Mouse (Mus musculus): Measurements from ENCODE around the gene Hspa1b.
"Not testable (repeated sequence)": the region's sequence is repeated elsewhere in the genome, so short reads cannot be mapped to it uniquely, and the experiment has no call there.

Gene Hspa1b

DNA sequence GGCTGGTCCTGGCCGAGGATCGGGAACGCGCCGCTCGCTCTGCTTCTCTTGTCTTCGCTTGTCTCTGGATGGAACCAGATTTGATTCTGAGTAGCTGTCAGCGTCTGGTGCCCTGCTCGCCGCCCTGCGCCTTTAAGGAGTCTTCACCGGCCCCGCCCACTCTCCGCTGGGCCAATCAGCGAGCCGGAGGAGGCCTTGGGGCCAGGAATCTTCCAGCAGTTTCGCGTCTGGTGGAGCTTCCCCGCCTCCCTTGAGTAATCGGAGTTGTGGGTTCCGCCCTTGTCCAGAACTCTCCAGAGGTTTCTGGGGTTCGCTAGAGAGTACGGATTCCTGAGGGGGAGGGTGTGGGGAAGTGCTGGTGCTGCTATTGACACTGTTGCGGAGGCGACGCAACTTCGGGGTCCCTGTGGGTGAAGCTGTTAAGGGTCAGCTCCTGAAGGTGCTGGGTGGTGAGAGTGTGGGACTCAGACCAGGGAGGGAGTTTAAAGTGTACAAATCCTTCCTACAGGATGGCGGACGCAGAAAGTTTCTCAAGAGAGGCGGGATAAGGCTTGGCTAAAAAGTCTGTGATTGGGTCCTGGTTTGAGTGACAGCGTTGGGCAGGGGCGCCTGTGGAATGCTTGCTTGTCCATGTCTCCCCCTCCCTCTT, at the start of gene Hspa1b:
TSS of gene Hspa1b (minus strand) at position 109 of the 649 bp plus-strand sequence.
- DNase-seq: peak; percentile 74 to 86

DNA sequence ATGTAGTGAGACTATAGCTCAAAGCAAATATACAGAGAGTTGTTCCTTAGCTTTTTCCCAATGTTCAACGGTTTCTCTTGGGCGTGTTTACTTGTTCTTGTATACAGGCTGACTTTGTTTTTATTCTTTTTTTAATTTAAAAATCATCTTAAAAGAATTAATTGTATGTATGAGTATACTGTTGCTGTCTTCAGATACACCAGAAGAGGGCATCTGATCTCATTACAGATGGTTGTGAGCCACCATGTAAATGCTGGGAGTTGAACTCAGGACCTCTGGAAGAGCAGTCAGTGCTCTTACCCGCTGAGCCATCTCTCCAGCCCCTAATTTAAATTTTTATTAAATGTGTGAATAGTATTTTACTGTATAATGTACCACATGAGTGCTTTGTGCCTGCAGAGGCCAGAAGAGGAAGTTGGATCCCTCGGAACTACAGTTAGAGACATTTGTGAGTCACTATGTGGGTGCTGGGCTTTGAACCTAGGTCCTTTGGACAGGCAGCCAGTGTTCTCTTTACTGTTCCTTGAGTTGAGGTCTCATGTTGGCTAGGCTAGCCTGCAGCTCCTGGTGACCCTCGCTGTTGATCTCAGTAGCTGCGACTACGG, 48.5 kb upstream of the Hspa1b start:
- DNase-seq: no peak

DNA sequence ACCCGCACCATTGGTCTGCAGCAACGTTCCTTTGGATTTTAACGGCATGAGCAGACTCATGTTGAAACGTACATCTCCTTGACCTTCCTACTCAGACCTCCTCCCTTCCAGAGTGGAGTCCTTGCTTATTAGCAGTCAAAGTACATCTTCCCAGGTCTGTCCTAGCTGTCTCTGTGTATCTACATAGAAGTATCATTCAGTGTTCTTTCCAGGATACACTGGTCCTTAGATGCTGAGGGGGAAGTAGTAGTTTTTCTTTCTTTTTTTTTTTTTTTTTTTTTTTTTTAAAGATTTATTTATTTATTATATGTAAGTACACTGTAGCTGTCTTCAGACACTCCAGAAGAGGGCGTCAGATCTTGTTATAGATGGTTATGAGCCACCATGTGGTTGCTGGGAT, 46.9 kb upstream of the Hspa1b start:
- DNase-seq: not testable (repeated sequence)

DNA sequence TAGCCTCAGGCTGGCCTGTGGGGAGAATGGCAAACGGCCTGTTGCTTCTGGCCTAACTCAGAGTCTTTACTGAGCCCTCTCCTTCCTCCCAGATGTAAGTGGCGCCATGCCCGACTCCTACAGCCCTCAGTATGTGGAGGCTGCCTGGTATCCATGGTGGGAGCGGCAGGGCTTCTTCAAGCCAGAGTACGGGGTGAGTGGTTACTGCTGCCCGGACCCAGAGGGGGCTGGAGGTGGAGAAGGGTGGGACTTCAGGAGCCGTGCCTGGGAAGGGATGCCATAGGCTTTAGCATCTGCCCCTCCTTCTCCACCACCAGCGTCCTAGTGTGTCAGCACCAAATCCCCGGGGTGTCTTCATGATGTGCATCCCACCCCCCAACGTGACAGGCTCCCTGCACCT, 46.1 kb upstream of the Hspa1b start:
- DNase-seq: peak in 1 of 2 experiments; percentile 9

DNA sequence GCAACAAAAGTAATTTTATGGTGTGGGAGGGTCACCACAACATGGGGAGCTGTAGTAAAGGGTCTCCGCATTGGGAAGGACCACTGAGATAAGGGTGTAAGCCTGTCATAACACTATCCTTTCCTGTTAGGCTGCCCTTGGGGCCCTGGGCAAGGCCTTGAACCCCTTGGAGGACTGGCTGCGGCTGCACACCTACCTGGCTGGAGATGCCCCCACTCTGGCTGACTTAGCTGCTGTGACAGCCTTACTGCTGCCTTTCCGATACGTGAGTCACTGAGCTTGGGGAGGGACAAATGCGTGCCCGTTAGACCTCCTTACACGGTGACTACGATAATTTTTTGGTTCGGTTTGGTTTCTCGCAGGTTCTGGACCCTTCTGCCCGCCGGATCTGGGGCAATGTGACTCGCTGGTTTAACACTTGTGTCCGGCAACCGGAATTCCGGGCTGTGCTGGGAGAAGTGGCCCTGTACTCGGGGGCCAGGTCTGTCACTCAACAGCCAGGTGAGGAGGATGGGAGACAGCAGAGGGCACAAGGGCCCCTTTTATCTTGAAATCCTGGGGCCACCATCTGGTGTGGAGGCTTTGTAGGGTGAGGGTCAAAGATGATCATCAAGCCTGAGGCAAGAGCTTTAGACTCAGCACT, 45.2 kb upstream of the Hspa1b start:
- peak in 1 of 2 experiments; percentile 6 for DNase-seq

DNA sequence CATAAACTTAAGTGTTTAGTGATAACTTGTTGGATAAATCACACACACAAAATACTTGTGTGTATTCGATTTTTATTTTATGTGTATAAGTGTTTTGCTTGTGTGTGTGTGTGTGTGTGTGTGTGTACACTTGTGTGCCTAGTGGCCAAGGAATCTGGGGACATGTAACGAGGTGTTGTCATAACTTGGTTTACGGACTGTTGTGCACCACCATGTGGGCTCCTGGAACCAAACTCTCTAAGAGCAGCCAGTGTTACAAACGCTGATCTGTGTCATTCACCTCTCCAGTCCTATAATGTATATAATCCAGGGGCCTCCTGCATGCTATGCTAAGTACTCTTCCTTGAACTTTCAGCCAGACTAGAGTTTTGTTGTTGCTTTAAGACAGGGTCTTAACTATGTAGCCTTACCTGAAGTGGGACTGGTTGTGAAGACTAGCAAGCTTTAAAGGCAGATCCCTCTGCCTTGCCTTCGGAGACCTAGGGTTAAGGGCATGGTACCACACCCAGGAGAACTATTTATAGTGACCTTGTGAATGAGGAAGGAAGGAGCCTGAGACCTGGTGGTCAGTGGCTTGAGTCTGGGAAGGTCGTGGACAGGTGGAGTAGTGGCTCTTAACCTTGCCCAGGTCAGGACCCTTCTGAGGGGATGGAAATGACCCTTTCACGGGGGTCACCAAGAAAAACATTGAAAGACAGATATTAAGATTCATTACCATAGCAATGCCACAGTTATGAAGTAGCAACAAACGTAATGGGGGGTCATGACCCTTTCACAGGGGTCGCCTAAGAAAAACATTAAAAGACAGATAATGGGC, 44.2 kb upstream of the Hspa1b start:
- no peak for DNase-seq

DNA sequence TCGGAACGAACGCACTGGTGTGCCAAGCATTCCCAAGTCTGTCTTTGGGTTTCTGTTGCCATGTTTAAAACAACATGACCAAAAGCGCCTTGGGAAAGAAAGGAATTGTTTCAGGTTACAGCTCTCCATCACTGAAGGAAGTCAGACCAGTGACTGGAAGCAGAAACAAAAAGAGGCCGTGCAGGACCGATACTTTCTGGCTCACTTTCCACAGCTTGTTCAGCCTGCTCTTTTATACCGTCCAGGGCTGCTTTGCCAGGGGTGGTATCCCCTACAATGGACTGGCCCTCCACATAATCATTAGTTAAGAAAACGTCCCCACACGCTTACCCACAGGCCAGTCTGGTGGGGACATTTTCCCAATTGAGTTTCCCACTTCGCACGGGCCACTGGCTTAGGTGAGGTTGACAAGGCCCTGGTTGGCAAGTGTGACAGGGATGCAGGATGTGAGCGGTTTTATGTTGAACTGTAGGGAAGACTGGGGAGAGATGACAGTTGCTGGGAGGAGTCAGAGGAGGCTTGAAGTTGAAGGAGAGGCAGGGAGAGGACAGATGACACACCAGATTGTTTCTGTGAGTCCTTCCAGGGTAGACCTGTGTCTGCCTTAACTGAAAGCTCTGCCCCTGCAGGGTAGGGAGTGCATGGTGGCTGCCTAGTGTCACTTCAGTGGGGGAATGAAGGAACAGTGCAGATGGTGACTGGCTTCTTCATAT, 43.3 kb upstream of the Hspa1b start:
- no peak for DNase-seq

DNA sequence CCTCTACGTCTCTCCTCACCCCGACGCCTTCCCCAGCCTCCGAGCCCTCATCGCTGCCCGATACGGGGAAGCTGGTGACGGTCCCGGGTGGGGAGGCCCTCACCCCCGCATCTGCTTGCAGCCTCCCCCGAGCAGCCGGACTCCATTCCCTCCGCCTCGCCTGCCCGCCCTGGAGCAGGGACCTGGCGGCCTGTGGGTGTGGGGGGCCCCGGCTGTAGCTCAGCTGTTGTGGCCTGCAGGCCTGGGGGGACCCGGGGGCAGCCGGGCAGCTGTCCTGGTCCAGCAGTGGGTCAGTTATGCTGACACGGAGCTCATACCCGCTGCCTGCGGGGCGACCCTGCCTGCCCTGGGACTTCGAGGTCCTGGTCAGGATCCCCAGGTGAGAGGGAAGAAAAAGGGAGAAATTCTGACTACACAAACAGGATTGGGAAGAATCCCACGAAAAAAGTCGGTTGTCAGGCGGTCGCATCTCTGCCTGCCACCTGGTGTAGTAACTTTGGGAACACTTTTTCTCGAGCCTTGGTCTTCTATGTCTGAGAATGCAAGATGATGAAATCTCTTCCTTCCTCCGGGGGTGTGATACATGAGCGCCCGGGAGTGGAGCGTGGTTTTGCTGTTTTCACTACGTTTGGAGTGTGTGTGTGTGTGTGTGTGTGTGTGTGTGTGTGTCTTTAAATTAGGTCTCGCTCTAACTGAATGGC, 42.6 kb upstream of the Hspa1b start:
- DNase-seq: peak in 1 of 2 experiments; percentile 35

DNA sequence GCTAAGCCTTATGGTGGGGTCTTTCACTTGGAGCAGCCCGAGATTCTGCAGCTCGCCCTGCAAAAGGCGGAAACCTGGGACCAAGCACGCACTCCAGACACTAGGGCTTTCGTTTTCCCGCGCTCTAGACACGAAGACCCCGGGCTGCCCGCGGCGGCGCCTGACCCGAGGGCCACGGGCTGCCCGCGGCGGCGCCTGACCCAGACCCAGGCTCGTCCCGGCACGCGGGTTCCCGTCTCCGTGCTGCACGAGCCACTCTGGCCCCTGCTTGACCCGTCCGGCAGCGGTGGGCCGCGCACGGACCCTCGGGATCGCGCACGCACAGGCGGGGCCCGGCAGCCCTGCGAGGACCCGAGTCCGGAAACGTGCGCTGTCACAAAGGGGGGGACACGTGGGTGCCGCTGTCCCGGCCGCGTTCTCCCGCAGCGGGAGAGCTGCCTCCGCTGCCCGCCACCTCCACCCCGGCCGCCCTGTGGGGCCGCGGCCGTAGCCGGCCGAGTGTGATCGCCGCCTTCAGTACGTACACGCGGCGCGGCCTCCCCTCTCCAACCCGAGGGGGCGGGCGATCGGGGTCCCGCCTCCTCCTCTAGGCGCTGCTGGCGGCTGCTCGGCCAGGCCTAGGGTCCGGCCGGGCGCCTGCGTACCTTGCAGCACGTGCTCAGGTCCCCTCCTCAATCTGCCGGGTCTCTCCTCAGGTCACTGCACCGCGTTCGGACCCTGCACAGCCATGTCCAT, 41.8 kb upstream of the Hspa1b start, which contains the start of gene Vars:
TSS of gene Vars (plus strand) at position 271 of the 735 bp plus-strand sequence.
- DNase-seq: peak; percentile 77 to 87

DNA sequence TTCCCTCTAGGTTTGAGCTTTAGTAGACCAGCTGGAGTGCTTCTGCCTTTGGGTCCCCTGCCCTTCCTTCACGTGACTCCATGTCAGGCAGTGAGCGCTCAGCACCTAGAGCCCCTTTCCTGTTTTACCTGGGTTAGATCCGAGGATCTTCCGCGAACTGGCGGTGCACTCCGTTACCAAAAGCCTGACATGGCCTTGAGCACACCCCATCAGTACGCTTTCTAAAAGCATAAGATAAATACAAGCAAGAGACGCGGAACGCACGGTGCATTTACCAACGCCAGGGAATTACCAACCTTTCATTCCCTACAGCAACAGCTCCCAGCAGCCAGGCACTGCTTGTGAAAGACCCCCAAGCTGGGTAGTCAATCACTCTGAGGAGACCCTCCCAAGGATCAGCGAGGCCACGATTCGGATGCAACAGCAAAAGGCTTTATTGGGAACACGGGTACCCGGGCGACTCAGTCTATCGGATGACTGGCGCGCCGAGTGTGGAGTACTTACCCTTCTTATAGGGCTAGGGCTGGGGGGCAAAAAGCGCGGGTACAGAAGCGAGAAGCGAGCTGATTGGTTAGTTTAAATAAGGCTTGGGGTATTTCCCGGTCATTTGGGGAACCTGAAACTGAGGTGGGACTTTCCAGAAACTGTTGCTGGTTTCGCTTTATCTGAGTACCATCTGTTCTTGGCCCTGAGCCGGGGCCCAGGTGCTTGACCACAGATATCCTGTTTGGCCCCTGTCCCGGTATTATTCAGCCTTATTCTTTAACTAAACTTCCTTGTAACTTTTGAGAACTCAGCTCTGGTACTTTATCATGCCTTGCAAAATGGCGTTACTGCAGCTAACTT, 41.1 kb upstream of the Hspa1b start:
- not testable (repeated sequence) for DNase-seq

DNA sequence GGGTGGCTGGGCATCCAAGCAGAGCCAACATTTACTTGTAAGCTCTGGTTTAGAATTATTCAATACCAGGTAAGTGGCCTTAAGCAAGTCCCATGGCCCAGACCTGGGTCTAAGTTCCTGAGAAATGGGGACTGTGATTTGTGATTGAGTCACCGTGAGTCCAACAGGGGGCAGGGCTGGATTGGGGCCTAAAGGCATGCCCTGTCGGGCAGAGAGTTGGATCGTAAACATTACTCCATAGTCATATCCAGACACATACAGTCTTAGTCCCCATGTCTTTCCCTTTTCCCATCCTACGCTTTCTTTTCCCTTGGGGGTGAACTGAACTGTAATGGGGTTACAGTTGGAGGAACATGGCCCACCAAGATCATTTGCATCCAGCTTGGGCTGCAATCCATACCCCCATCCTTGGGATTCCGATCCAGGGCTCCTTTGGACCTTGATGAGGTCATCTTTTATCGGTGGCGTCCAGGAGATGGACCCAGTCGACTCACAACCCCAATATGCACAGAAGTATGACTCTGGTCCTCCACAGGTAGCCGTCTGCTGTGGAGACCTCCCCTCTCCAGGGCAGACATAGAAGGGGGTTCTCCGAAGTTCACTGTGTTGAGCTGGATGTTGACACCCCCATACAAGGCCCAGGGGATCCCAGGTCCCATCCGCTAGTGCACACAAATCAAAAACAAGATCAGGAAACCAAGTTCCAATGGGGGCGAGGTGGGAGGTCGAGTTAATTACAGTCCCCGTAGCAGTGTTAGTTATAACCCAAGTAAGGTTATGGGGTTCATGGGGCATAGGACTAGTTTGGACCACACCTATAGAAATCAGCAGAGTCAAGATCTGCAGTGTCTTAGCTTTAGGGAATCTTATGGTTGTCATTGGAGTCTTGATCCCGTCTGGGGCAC, 39.7 kb upstream of the Hspa1b start:
- no peak for DNase-seq

DNA sequence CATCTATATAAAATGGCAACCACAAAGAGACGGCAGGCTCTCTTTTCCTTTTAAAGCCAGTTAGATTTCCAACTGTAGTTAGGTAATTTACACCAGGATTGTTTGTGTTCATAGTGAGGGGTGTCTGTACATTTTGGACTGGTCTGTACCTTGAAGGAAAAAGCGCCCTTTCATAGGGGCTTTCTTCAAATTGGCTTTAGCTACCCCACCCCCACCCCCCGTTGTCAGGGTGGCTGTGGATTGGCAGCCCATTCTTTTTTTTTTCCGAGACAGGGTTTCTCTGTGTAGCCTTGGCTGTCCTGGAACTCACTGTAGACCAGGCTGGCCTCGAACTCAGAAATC, 38.1 kb upstream of the Hspa1b start:
- DNase-seq: no peak

DNA sequence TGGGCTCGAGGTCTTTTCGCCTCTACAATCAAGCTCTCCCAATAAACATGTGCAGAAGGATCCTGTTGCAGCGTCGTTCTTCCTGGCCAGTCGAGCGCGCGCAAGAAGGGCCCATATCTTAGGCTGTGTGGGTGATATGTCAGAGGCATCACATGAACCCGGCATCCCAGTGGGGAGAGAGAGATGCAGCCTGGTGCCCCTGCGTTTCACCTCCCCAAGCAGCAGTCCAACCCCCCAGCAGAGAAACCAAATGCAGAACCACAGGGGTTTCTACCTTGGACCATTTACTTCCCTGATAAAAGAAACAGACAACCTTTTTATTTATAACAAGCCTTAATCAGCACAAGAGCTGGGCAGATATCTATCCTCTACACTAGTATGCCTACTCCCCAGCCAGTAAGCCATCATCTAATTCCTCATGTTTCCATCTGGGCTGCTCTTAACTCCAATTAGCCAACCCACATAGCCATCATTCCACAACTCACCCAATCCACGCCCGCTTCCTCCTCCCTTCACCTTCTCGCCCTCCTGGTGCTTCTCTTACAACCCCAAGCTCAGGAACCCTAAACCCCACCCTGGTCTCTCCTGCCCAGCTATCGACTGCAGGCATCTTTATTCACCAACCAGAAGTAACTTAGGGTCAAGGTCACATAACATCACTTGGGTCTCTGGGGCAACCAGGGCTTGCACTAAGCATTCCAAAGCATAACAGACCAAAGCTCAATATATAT, 37.5 kb upstream of the Hspa1b start:
- no peak for DNase-seq

DNA sequence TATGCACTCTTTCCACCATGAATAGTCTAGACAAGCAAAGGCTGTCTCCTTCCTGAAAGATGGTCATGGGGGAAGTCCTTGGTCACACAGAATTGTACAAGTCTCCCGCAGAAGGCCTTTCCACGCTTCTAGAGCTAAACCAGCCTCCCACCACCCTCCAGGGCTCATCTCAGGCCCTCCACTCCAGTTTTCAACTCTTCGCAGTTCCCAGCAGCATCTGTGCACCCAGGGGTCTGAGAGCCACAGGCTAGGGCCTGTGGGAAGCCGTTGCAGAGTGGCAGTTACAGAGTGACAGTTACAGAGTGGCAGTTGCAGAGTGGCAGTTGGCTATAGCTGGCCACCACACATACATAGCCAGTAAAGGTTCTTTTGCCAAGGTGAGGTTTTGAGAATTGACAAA, 36.9 kb upstream of the Hspa1b start:
- DNase-seq: not testable (repeated sequence)

DNA sequence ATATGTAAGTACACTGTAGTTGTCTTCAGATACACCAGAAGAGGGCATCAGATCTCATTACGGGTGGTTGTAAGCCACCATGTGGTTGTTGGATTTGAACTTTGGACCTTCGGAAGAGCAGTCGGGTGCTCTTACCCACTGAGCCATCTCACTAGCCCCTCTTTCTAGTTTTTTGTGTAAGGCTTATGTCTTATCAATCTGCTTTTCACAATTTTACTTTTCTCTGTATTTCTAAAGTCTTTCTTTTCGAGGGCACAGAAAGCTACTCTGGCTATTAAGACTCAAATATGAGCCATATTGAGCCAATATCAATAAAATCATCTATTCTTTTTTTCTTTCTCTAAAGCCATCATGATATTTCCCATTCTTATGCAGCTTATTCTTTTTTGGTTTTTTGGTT, 36.2 kb upstream of the Hspa1b start:
- not testable (repeated sequence) for DNase-seq

DNA sequence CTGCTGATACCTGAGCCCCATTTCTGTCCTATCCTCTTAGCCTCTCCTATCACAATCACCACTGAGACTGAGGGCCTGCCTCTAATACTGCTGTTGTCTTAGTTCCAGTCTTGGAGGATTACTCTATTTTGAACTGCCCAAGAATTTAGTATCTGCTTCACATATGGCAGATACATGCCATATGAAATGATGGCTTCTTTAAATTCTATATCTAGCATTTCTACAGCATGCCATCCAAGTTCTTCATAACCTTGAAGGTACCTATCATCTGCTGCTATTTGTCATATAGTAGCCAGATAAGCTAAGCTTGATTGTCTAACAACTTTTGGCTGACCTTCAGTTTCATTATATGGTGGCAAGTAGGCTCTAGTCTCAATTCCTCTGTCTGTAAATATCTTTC, 35.7 kb upstream of the Hspa1b start:
- DNase-seq: no peak

DNA sequence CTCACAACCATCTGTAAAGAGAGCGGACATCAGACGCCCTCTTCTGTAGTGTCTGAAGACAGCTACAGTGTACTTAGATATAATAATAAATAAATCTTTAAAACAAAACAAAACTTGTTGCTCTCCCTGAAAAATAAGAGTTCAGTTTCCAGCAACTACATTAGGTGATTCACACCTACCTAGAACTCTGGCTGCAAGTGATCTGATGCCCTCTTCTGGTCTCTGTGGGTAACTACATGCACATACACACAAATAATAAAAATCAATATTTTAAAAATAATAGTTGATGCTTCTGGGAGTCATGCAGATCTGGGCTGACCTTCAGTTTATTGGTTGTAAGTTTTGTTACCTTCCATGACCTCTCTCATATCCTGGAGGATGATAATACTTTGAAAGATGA, 25.2 kb upstream of the Hspa1b start:
- DNase-seq: peak in 1 of 2 experiments; percentile 38

DNA sequence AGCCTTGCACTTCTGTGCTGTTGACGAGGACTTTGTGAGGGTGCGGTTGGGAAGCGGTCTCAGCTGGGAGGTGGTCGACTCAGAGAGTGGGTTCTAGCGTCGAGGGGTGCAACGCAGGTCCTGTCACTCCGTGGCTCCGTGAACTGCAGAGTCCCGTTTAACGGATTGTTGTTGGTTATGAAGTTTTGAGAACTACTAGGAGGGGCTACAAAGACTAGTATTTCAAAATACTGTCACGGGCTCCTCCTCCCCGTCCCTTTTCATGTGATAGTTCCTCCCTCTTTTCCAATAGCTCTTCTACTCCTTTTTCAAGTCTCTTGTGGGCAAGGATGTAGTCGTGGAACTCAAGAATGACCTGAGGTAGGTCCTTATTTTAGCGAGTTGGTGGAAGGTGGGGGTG, 23.3 kb upstream of the Hspa1b start:
- no peak for DNase-seq

Data from cerebellum, adult 18-20 months (tissue).